Mouse (Mus musculus): Measurements from ENCODE around the gene Ncor2.

The Ncor2 gene

GRCm38 (mm10) chr5:125191608-125192007, 12.6 kb upstream of the Ncor2 start:
- in situ Hi-C loops (cut with MseI, MboI) = no loop called here

GRCm38 (mm10) chr5:125190105-125190813, 11.2 kb upstream of the Ncor2 start:
- in situ Hi-C loops (cut with MseI, MboI) = no loop called here

- in situ Hi-C loops (cut with MseI, MboI) = no loop called here
Observed at GRCm38 (mm10) chr5:125189625-125190024, 10.6 kb upstream of the Ncor2 start.

GRCm38 (mm10) chr5:125188812-125189598, 10.0 kb upstream of the Ncor2 start:
- in situ Hi-C loops (cut with MseI, MboI) = no loop called here

GRCm38 (mm10) chr5:125184826-125185225, 5.8 kb upstream of the Ncor2 start:
- in situ Hi-C loops (cut with MseI, MboI) = no loop called here

GRCm38 (mm10) chr5:125183321-125184003, 4.4 kb upstream of the Ncor2 start:
- in situ Hi-C loops (cut with MseI, MboI) = no loop called here

- in situ Hi-C loops (cut with MseI, MboI) = no loop called here
Observed at GRCm38 (mm10) chr5:125180630-125181263, 1.7 kb upstream of the Ncor2 start.

- in situ Hi-C loops (cut with MseI, MboI) = no loop called here
Observed at GRCm38 (mm10) chr5:125179735-125180629, 963 bp upstream of the Ncor2 start.

- in situ Hi-C loops (cut with MseI, MboI) = no loop called here
Observed at GRCm38 (mm10) chr5:125178171-125179006, 630 bp downstream of the Ncor2 start.

- in situ Hi-C loops (cut with MseI, MboI) = no loop called here
Observed at GRCm38 (mm10) chr5:125177481-125178134, 1.4 kb downstream of the Ncor2 start.

- in situ Hi-C loops (cut with MseI, MboI) = no loop called here
Observed at GRCm38 (mm10) chr5:125176864-125177263, 2.2 kb downstream of the Ncor2 start.

- in situ Hi-C loops (cut with MseI, MboI) = no loop called here
Observed at GRCm38 (mm10) chr5:125176370-125176766, 2.7 kb downstream of the Ncor2 start.

- in situ Hi-C loops (cut with MseI, MboI) = no loop called here
Observed at GRCm38 (mm10) chr5:125175673-125176369, 3.2 kb downstream of the Ncor2 start.

GRCm38 (mm10) chr5:125174726-125175672, 4.0 kb downstream of the Ncor2 start:
- in situ Hi-C loops (cut with MseI, MboI) = no loop called here

- in situ Hi-C loops (cut with MseI, MboI) = no loop called here
Observed at GRCm38 (mm10) chr5:125173868-125174267, 5.2 kb downstream of the Ncor2 start.

- in situ Hi-C loops (cut with MseI, MboI) = no loop called here
Observed at GRCm38 (mm10) chr5:125172831-125173615, 6.0 kb downstream of the Ncor2 start.

GRCm38 (mm10) chr5:125171259-125171658, 7.8 kb downstream of the Ncor2 start:
- in situ Hi-C loops (cut with MseI, MboI) = no loop called here

Data from mouse trophoblast stem cell (cell line).